Mouse (Mus musculus) spleen, adult 2 months (tissue): ENCODE results near the gene Trim25. TPM values are rescaled to one million over a fixed set of nuclear protein-coding genes. Genes with fewer than 3 reads are reported as not detected.

Experiments used
- DNase-seq, 2 experiments: peaks; one replicate each; pipeline versions ENCODE4 v3.0.0 to v3.0.0-alpha.2; 2012 to 2021; ENCODE audit warnings: low spot score in 2 of 2, low read depth in 1 of 2
- H3K27ac ChIP-seq: fragments of 200-500 bp; 2 replicates; pipeline ENCODE4 v1.5.1; 2012; ENCODE audit warnings: low read length, inconsistent platforms; ENCODE audit not compliant: insufficient read depth
- H3K27me3 ChIP-seq: fragments of 200-500 bp; 2 replicates; pipeline ENCODE4 v1.6.1; 2012; ENCODE audit warnings: mild to moderate bottlenecking, moderate library complexity, low read length, inconsistent platforms; ENCODE audit not compliant: control insufficient read depth, insufficient read depth
- H3K36me3 ChIP-seq: fragments of 200-500 bp; 2 replicates; pipeline ENCODE4 v1.6.1; 2012; ENCODE audit warnings: mild to moderate bottlenecking, low read length, inconsistent platforms; ENCODE audit not compliant: control insufficient read depth, insufficient read depth
- H3K4me1 ChIP-seq: fragments of 200-500 bp; 2 replicates; pipeline ENCODE4 v1.6.1; 2011; ENCODE audit warnings: inconsistent platforms; ENCODE audit not compliant: control insufficient read depth, insufficient read depth, insufficient read length
- H3K4me3 ChIP-seq: fragments of 200-500 bp; 2 replicates; pipeline ENCODE4 v1.5.1; 2011; ENCODE audit warnings: mild to moderate bottlenecking, inconsistent platforms; ENCODE audit not compliant: insufficient read depth, insufficient read length; ENCODE audit errors: extremely low read depth
- CTCF ChIP-seq: fragments of 200-500 bp; IDR thresholded peaks from 2 replicates; pipeline ENCODE4 v1.5.1; 2011; ENCODE audit warnings: mild to moderate bottlenecking, inconsistent platforms; ENCODE audit not compliant: insufficient read depth, insufficient read length, insufficient replicate concordance; ENCODE audit errors: extremely low read depth
- POLR2A ChIP-seq: fragments of 200-500 bp; IDR thresholded peaks from 2 replicates; pipeline ENCODE4 v1.6.1; 2011; ENCODE audit warnings: low read depth, low read length, inconsistent platforms
- WGBS: fragments of 180-500 bp; shearing (Covaris S2); methylation state at CpG from one replicate; pipeline ENCODE4 v1.1.7; 2018; 5-methylcytosine and 5-hydroxymethylcytosine counted together
- polyA plus RNA-seq: library from polyadenylated mRNA; depleted of rRNA; stranded (reverse); fragments of >200 nt; gene quantifications from 2 replicates; pipeline ENCODE4 v1.2.3, GENCODE M21; 2012

Gene Trim25
- polyA plus RNA-seq, 1 experiment: 41.5 TPM

- DNase-seq: peak in 1 of 2 experiments; percentile 39
- Histone ChIP-seq H3K4me3 (peak overlapping the region; percentile 73), H3K27me3 (no peaks in the 10 kb centered on the region), H3K27ac (0 out of 2 replicates have a peak overlapping the region, but pooled peaks have one; percentile 21), H3K4me1 (peaks cover 5% of the 10 kb centered on the region; the same call in 1 of the 2 replicates), H3K36me3 (peaks cover under 1% of the 10 kb centered on the region)
- WGBS: 1% methylated on average over 33 of the region's 33 CpGs
- no peak for TF ChIP-seq POLR2A
- TF ChIP-seq CTCF: no peak
These were observed 60.8 kb downstream of the Trim25 start for GRCm38 (mm10) chr11:89059919-89060422.

GRCm38 (mm10) chr11:89060423-89061089 lies 61.4 kb downstream of the Trim25 start:
- peaks cover 5% of the 10 kb centered on the region; the same call in 1 of the 2 replicates for H3K4me1 ChIP-seq
- 0 out of 2 replicates have a peak overlapping the region, but pooled peaks have one; percentile 21 for H3K27ac ChIP-seq
- TF ChIP-seq POLR2A (peak; percentile 13; the same call in 1 of the 2 replicates), CTCF (no peak)
- H3K27me3 ChIP-seq: no peaks in the 10 kb centered on the region
- 1% methylated on average over 63 of the region's 63 CpGs for WGBS
- peak overlapping the region; percentile 73 for H3K4me3 ChIP-seq
- DNase-seq: peak; percentile 82 to 92
- no peaks in the 10 kb centered on the region for H3K36me3 ChIP-seq

- WGBS: 24% methylated on average over 7 of the region's 7 CpGs
- H3K27me3 ChIP-seq: no peaks in the 10 kb centered on the region
- DNase-seq: no peak
- no peak overlapping the region for H3K4me3 ChIP-seq
- peaks cover 5% of the 10 kb centered on the region; the same call in 1 of the 2 replicates for H3K4me1 ChIP-seq
- H3K27ac ChIP-seq: no peak overlapping the region
- H3K36me3 ChIP-seq: no peaks in the 10 kb centered on the region
- TF ChIP-seq CTCF (no peak), POLR2A (no peak)
These were observed 62.2 kb downstream of the Trim25 start for GRCm38 (mm10) chr11:89061362-89061761.

- no peak for TF ChIP-seq CTCF
- TF ChIP-seq POLR2A: no peak
- Histone ChIP-seq H3K27me3 (no peaks in the 10 kb centered on the region), H3K27ac (no peak overlapping the region), H3K4me1 (no peaks in the 10 kb centered on the region; the same call in 1 of the 2 replicates), H3K4me3 (no peak overlapping the region), H3K36me3 (no peaks in the 10 kb centered on the region)
- 71% methylated on average over 6 of the region's 6 CpGs for WGBS
- no peak for DNase-seq
These were observed 65.1 kb downstream of the Trim25 start for GRCm38 (mm10) chr11:89064312-89064711.

GRCm38 (mm10) chr11:89065297-89065696 lies 66.1 kb downstream of the Trim25 start:
- no peak for DNase-seq
- Histone ChIP-seq H3K27me3 (no peaks in the 10 kb centered on the region), H3K36me3 (no peaks in the 10 kb centered on the region), H3K4me1 (no peaks in the 10 kb centered on the region), H3K27ac (no peak overlapping the region), H3K4me3 (no peak overlapping the region)
- TF ChIP-seq POLR2A (no peak), CTCF (no peak)
- WGBS: 97% methylated on average over 3 of the region's 3 CpGs

GRCm38 (mm10) chr11:89066126-89066525 lies 67.0 kb downstream of the Trim25 start:
- H3K4me1 ChIP-seq: no peaks in the 10 kb centered on the region
- H3K36me3 ChIP-seq: no peaks in the 10 kb centered on the region
- H3K4me3 ChIP-seq: no peak overlapping the region
- TF ChIP-seq CTCF: no peak
- no peak for TF ChIP-seq POLR2A
- no peaks in the 10 kb centered on the region for H3K27me3 ChIP-seq
- WGBS: 65% methylated on average over 6 of the region's 6 CpGs
- H3K27ac ChIP-seq: no peak overlapping the region
- DNase-seq: no peak

GRCm38 (mm10) chr11:89066750-89067149 lies 67.6 kb downstream of the Trim25 start, which contains the start of gene Dgke:
Gene Dgke, minus strand, starts transcription at chr11:89066850.
- no peak for DNase-seq
- Histone ChIP-seq H3K4me1 (no peaks in the 10 kb centered on the region), H3K27me3 (no peaks in the 10 kb centered on the region), H3K36me3 (no peaks in the 10 kb centered on the region), H3K4me3 (no peak within 1 kb of the TSS), H3K27ac (no peak within 1 kb of the TSS)
- WGBS: 93% methylated on average over 1 of the region's 1 CpGs
- no peak for TF ChIP-seq POLR2A
- TF ChIP-seq CTCF: no peak
